Mouse (Mus musculus): ENCODE measurements around the gene Tmem184b. TPM values are rescaled to one million over a fixed set of nuclear protein-coding genes. Genes with fewer than 3 reads are reported as not detected.

Gene Tmem184b
- polyA plus RNA-seq, 1 experiment from 2014 or later: 77.2 TPM

- Histone ChIP-seq H3K36me3 (peaks cover 83% of the 10 kb centered on the region), H3K4me2 (no peak overlapping the region), H3K27ac (ENCODE audit: poor library complexity, severe bottlenecking) (no peak overlapping the region), H3K27me3 (replicated peaks) (no peaks in the 10 kb centered on the region), H3K4me1 (replicated peaks) (peaks cover 61% of the 10 kb centered on the region), H3K4me3 (no peak overlapping the region), H3K9me3 (replicated peaks) (0 out of 2 replicates have a peak, but pooled peaks cover 4% of the 10 kb centered on the region), H3K9ac (no peak overlapping the region)
- WGBS: 77% methylated on average over 8 of the region's 9 CpGs
- no peak for ATAC-seq (ENCODE audit: insufficient number of reproducible peaks, low FRiP score)
These were observed 26.6 kb upstream of the Tmem184b start for GRCm38 (mm10) chr15:79429994-79430393.

GRCm38 (mm10) chr15:79429527-79429926 lies 26.2 kb upstream of the Tmem184b start:
- H3K4me1 ChIP-seq (replicated peaks): peaks cover 56% of the 10 kb centered on the region
- WGBS: 83% methylated on average over 12 of the region's 12 CpGs
- no peak overlapping the region for H3K4me2 ChIP-seq
- H3K27ac ChIP-seq (ENCODE audit: poor library complexity, severe bottlenecking): peak overlapping the region; percentile 45
- H3K4me3 ChIP-seq: no peak overlapping the region
- ATAC-seq (ENCODE audit: insufficient number of reproducible peaks, low FRiP score): no peak
- H3K9me3 ChIP-seq (replicated peaks): 0 out of 2 replicates have a peak, but pooled peaks cover 4% of the 10 kb centered on the region
- peaks cover 83% of the 10 kb centered on the region for H3K36me3 ChIP-seq
- H3K27me3 ChIP-seq (replicated peaks): no peaks in the 10 kb centered on the region
- H3K9ac ChIP-seq: no peak overlapping the region

- Histone ChIP-seq H3K4me1 (replicated peaks) (peaks cover 48% of the 10 kb centered on the region), H3K36me3 (peaks cover 83% of the 10 kb centered on the region), H3K4me3 (no peak overlapping the region), H3K27me3 (replicated peaks) (no peaks in the 10 kb centered on the region), H3K9me3 (replicated peaks) (no peaks in the 10 kb centered on the region), H3K4me2 (no peak overlapping the region), H3K9ac (no peak overlapping the region), H3K27ac (ENCODE audit: poor library complexity, severe bottlenecking) (no peak overlapping the region)
- 75% methylated on average over 4 of the region's 4 CpGs for WGBS
- ATAC-seq (ENCODE audit: insufficient number of reproducible peaks, low FRiP score): no peak
These were observed 25.2 kb upstream of the Tmem184b start for GRCm38 (mm10) chr15:79428616-79429015.

GRCm38 (mm10) chr15:79427516-79427915 lies 24.1 kb upstream of the Tmem184b start:
- ATAC-seq (ENCODE audit: insufficient number of reproducible peaks, low FRiP score): no peak
- H3K27me3 ChIP-seq (replicated peaks): no peaks in the 10 kb centered on the region
- peaks cover 94% of the 10 kb centered on the region for H3K36me3 ChIP-seq
- H3K4me1 ChIP-seq (replicated peaks): peaks cover 44% of the 10 kb centered on the region
- WGBS: 69% methylated on average over 6 of the region's 6 CpGs
- 0 out of 2 replicates have a peak overlapping the region, but pooled peaks have one; percentile 28 for H3K27ac ChIP-seq (ENCODE audit: poor library complexity, severe bottlenecking)
- no peak overlapping the region for H3K9ac ChIP-seq
- no peak overlapping the region for H3K4me3 ChIP-seq
- no peak overlapping the region for H3K4me2 ChIP-seq
- no peaks in the 10 kb centered on the region for H3K9me3 ChIP-seq (replicated peaks)

GRCm38 (mm10) chr15:79425516-79425915 lies 22.1 kb upstream of the Tmem184b start:
- H3K4me2 ChIP-seq: no peak overlapping the region

GRCm38 (mm10) chr15:79424602-79425001 lies 21.2 kb upstream of the Tmem184b start:
- H3K9me3 ChIP-seq (replicated peaks): no peaks in the 10 kb centered on the region
- no peak overlapping the region for H3K27ac ChIP-seq (ENCODE audit: poor library complexity, severe bottlenecking)
- peaks cover 100% of the 10 kb centered on the region for H3K36me3 ChIP-seq
- no peak for ATAC-seq (ENCODE audit: insufficient number of reproducible peaks, low FRiP score)
- H3K4me2 ChIP-seq: no peak overlapping the region
- no peak overlapping the region for H3K4me3 ChIP-seq
- 87% methylated on average over 17 of the region's 17 CpGs for WGBS
- H3K4me1 ChIP-seq (replicated peaks): peaks cover 27% of the 10 kb centered on the region
- no peaks in the 10 kb centered on the region for H3K27me3 ChIP-seq (replicated peaks)
- H3K9ac ChIP-seq: no peak overlapping the region

More at GRCm38 (mm10) chr15:79425516-79425915, 22.1 kb upstream of the Tmem184b start:
- H3K9me3 ChIP-seq (replicated peaks): no peaks in the 10 kb centered on the region
- no peak for ATAC-seq (ENCODE audit: insufficient number of reproducible peaks, low FRiP score)
- no peak overlapping the region for H3K27ac ChIP-seq (ENCODE audit: poor library complexity, severe bottlenecking)
- no peak overlapping the region for H3K9ac ChIP-seq
- H3K4me3 ChIP-seq: no peak overlapping the region
- WGBS: 64% methylated on average over 11 of the region's 11 CpGs
- peaks cover 100% of the 10 kb centered on the region for H3K36me3 ChIP-seq
- no peaks in the 10 kb centered on the region for H3K27me3 ChIP-seq (replicated peaks)
- peaks cover 36% of the 10 kb centered on the region for H3K4me1 ChIP-seq (replicated peaks)

- H3K9me3 ChIP-seq (replicated peaks): no peaks in the 10 kb centered on the region
These were observed 19.4 kb upstream of the Tmem184b start for GRCm38 (mm10) chr15:79422715-79423243.

GRCm38 (mm10) chr15:79418677-79419076 lies 15.3 kb upstream of the Tmem184b start:
- H3K27me3 ChIP-seq (replicated peaks): no peaks in the 10 kb centered on the region
- peaks cover 21% of the 10 kb centered on the region for H3K4me1 ChIP-seq (replicated peaks)
- H3K4me3 ChIP-seq: no peak overlapping the region
- H3K4me2 ChIP-seq: no peak overlapping the region
- H3K9me3 ChIP-seq (replicated peaks): no peaks in the 10 kb centered on the region
- 89% methylated on average over 11 of the region's 11 CpGs for WGBS
- H3K27ac ChIP-seq (ENCODE audit: poor library complexity, severe bottlenecking): no peak overlapping the region
- no peak for ATAC-seq (ENCODE audit: insufficient number of reproducible peaks, low FRiP score)
- H3K9ac ChIP-seq: no peak overlapping the region
- H3K36me3 ChIP-seq: peaks cover 74% of the 10 kb centered on the region

More at GRCm38 (mm10) chr15:79422715-79423243, 19.4 kb upstream of the Tmem184b start:
- Histone ChIP-seq H3K4me2 (no peak overlapping the region), H3K4me3 (no peak overlapping the region), H3K27me3 (replicated peaks) (no peaks in the 10 kb centered on the region), H3K27ac (ENCODE audit: poor library complexity, severe bottlenecking) (no peak overlapping the region), H3K9ac (0 out of 2 replicates have a peak overlapping the region, but pooled peaks have one; percentile 25), H3K36me3 (peaks cover 98% of the 10 kb centered on the region), H3K4me1 (replicated peaks) (peaks cover 19% of the 10 kb centered on the region)
- ATAC-seq (ENCODE audit: insufficient number of reproducible peaks, low FRiP score): no peak
- WGBS: 71% methylated on average over 6 of the region's 6 CpGs

GRCm38 (mm10) chr15:79418265-79418664 lies 14.9 kb upstream of the Tmem184b start:
- peaks cover 70% of the 10 kb centered on the region for H3K36me3 ChIP-seq
- no peak overlapping the region for H3K4me3 ChIP-seq
- H3K9me3 ChIP-seq (replicated peaks): no peaks in the 10 kb centered on the region
- H3K27me3 ChIP-seq (replicated peaks): no peaks in the 10 kb centered on the region
- no peak for ATAC-seq (ENCODE audit: insufficient number of reproducible peaks, low FRiP score)
- peaks cover 21% of the 10 kb centered on the region for H3K4me1 ChIP-seq (replicated peaks)
- H3K27ac ChIP-seq (ENCODE audit: poor library complexity, severe bottlenecking): no peak overlapping the region
- WGBS: 93% methylated on average over 3 of the region's 3 CpGs
- H3K9ac ChIP-seq: no peak overlapping the region
- H3K4me2 ChIP-seq: no peak overlapping the region

GRCm38 (mm10) chr15:79417379-79417778 lies 14.0 kb upstream of the Tmem184b start:
- H3K4me3 ChIP-seq: no peak overlapping the region
- no peak for ATAC-seq (ENCODE audit: insufficient number of reproducible peaks, low FRiP score)
- peaks cover 61% of the 10 kb centered on the region for H3K36me3 ChIP-seq
- H3K27me3 ChIP-seq (replicated peaks): no peaks in the 10 kb centered on the region
- H3K27ac ChIP-seq (ENCODE audit: poor library complexity, severe bottlenecking): no peak overlapping the region
- H3K9me3 ChIP-seq (replicated peaks): no peaks in the 10 kb centered on the region
- 92% methylated on average over 3 of the region's 3 CpGs for WGBS
- peaks cover 12% of the 10 kb centered on the region for H3K4me1 ChIP-seq (replicated peaks)
- H3K4me2 ChIP-seq: no peak overlapping the region
- no peak overlapping the region for H3K9ac ChIP-seq

- H3K4me3 ChIP-seq: no peak overlapping the region
- no peaks in the 10 kb centered on the region for H3K27me3 ChIP-seq (replicated peaks)
- no peak for ATAC-seq (ENCODE audit: insufficient number of reproducible peaks, low FRiP score)
- no peak overlapping the region for H3K9ac ChIP-seq
- 86% methylated on average over 10 of the region's 10 CpGs for WGBS
- no peak overlapping the region for H3K27ac ChIP-seq (ENCODE audit: poor library complexity, severe bottlenecking)
- peaks cover 53% of the 10 kb centered on the region for H3K36me3 ChIP-seq
- H3K9me3 ChIP-seq (replicated peaks): no peaks in the 10 kb centered on the region
- peaks cover 8% of the 10 kb centered on the region for H3K4me1 ChIP-seq (replicated peaks)
- no peak overlapping the region for H3K4me2 ChIP-seq
These were observed 13.2 kb upstream of the Tmem184b start for GRCm38 (mm10) chr15:79416460-79417085.

Measured in heart, embryonic 12.5 days (tissue).